Mouse (Mus musculus) left cerebral cortex, postnatal 10 days (tissue): ENCODE data around the gene Srp9. TPM values are rescaled to one million over a fixed set of nuclear protein-coding genes. Genes with fewer than 3 reads are reported as not detected.

Experiments
- DNase-seq, 2 experiments: peaks; one replicate each; pipeline ENCODE4 v3.0.0; 2021 to 2022; ENCODE audit warnings: low spot score in 2 of 2, mixed read lengths in 1 of 2; ENCODE audit errors: extremely low spot score in 1 of 2
- intact Hi-C: fragments of 180-260 bp; cut with DNase I; formaldehyde crosslinking; loops from one replicate; pipeline ENCODE4 v1.15.1; 2025
- total RNA-seq, 2 experiments: library from RNA; stranded (reverse); gene quantifications; 2 replicates each; pipeline ENCODE4 v1.2.3; 2021

Gene Srp9
- 10 to 100 TPM; 50.3 to 52.8 TPM for total RNA-seq

DNA sequence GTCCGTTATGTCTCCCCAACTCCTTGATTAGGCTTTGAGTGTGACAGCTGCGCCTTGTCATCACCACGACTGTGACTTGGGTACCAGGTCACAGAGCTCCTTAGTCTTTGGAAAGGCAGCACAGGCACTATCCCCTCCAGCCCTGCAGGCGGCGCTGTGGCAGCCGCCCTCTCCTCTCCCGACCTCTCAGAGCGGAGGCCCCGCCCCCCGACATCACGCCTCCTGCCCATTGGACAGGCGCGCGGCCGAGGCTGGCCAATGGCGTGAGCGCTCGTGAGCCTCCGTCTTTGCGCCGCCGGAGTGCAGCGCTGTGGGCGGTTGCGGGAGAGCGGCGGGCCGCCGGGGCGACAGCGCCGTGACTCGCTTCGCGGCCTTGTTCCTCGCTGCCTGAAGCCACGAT lies at the start of gene Srp9:
Srp9 (plus strand) TSS at position 232 of the 400 bp plus-strand sequence.
- intact Hi-C loops, result loop anchor here (10.0 kb wide), 1 partner anchor 410 kb away; no protein-coding TSS in a partner anchor
- peak; percentile 96 to 99 for DNase-seq

DNA sequence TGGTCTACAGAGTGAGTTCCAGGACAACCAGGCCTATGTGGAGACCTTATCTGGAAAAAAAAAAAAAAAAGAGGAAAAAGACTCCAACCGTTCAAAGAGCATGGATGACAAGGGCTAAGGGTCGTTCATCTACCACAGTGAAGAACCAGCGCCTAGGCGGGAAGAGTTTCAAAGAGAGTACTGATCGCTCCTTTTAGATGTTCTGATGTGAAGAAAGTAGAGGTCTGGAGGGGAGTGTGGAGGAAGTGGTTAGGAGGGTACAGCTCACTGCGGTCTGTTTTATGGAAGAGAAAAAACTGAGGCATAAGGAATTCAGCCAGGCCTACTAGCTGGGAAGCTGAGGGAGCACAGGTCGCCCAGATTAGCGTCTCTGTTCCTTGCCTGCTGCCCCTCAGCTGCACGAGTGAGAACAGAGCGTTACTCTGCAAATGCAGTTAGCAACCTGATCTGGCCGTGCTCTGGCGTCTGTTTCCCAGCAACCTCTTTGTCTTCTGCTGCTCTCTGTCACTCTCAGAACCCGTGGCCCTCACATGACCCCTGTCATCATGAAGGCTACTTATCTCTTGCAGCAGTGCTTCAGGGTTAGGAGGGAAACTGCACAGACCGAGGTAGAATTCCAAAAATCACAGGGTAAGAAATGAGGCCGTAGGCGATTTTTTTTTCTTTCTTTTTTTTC lies 42.7 kb upstream of the Srp9 start:
- intact Hi-C loops, result no loop called here

DNA sequence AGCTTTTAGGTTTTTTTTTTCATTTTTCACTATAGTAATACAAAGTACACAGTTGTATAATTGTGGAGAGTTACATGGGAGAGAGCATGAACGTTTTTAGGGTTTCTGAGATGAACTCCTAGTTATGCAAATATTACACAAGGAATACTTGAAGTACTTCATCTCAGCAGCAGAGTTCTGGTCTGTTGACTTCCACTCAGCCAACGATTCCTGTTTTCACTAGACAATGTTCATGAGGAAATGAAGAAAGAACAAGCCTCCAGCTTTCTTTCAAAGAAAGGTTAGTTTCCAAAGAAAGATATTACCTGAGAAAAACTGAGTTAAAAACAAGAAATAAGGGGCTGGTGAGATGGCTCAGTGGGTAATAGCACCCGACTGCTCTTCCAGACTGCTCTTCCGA lies 41.1 kb upstream of the Srp9 start:
- no peak for DNase-seq
- intact Hi-C loops, result no loop called here

More for the DNA sequence above, 42.7 kb upstream of the Srp9 start:
- no peak for DNase-seq

DNA sequence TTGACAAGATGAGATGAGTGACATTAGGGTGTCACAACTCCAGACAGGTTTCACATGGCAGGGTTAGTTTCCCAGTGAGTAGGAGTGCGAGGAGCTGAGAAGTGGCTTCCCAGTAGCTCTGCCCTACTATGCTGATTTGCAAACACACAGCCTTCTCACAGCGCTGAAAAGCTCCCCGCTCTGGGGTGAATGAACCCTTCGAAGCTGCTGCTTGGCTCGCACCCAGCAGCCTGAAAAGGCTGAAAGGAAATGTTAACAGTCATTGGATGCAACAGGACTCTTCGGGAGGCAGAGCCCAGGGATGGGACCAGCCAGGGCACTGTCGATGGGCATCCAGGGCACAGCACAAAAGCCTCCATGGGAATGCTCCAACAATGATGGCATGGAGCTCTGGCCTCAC lies 37.8 kb upstream of the Srp9 start:
- intact Hi-C loops, result no loop called here
- DNase-seq, result peak; percentile 67 to 68

DNA sequence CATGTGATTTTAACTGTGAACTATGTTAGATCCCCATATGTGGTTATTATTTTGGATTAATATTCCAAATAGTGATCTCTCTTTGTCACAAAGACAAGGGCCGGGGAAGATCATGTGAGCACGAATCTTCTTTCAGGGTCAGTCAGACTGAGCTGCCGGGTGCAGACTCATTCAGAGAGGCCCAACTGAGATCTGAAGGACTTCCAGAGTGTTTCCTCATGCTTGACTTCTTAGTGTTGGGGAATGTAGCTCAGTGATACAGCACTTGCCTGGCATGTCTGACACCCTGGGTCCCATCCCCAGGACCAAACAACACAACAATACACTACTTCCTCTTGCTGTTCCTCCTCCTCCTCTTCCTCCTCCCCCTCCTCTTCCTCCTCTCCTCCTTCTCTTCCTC lies 37.2 kb upstream of the Srp9 start:
- intact Hi-C loops, result no loop called here
- no peak for DNase-seq

DNA sequence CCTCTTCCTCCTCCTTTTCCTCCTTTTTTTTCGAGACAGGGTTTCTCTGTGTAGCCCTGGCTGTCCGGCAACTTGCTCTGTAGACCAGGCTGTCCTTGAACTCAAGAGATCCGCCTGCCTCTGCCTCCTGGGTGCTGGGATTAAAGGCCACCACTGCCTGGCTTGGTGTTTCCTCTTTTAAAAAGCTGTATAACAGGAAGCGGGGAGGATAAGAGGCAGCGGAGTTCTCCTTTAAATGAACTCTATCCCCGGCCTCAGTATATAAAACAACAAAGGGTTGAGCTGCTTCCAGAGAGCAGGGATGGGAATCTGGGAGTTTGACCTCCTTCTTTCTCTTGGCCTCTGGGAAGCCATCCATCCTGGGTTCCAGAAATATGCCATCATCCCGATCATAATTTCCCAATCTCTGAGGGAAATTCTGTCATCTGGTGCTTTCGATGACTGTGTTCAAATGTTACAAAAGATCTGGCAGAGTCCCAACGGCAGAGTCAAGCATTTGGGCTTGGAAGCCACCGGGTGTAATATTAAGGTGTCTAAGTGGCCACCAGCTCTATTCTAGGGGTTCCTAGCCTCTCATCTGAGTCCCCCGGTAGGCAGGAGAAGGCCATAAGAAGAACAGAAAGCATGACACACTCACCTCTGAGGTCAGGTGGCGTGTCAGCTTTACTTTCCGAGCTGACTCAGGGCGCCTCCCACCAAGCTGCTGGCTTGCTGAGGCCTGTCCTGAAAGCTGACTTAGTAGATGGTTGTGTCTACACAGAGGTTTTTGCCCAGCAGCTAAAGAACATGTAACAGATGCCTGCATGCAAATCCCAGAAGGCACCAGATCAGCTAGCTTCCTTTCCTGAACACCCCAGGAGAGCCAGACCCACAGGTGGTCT lies 36.5 kb upstream of the Srp9 start:
- intact Hi-C loops, result no loop called here
- no peak for DNase-seq

DNA sequence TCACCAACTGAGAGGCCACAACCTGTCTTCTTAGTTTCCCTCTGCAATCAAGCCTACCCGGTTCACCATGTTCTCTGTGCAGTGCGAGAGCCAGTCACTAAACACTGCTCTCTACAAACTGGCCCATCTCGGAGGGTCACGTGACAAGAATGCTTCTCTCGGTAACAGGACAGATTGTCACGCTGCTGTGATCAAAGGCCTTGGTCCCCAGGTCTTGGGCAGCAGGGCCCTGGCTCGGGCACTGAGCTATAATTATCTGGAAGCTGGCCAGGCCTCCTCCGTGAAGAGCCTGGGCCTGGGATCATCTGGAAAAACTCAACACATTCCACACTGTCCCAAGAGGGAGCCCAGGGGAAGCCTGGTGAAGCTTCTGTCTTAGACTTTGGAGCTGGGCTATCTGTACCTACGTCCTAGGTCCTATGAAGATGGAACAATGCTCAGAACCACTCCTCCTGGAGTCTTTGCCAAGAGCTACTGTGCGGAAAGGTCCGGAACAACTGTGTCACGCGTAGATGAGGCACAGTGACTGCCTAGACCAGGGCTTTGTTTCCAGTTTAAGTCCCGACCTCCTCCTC lies 35.6 kb upstream of the Srp9 start:
- intact Hi-C loops, result no loop called here
- peak; percentile 45 to 47 for DNase-seq

DNA sequence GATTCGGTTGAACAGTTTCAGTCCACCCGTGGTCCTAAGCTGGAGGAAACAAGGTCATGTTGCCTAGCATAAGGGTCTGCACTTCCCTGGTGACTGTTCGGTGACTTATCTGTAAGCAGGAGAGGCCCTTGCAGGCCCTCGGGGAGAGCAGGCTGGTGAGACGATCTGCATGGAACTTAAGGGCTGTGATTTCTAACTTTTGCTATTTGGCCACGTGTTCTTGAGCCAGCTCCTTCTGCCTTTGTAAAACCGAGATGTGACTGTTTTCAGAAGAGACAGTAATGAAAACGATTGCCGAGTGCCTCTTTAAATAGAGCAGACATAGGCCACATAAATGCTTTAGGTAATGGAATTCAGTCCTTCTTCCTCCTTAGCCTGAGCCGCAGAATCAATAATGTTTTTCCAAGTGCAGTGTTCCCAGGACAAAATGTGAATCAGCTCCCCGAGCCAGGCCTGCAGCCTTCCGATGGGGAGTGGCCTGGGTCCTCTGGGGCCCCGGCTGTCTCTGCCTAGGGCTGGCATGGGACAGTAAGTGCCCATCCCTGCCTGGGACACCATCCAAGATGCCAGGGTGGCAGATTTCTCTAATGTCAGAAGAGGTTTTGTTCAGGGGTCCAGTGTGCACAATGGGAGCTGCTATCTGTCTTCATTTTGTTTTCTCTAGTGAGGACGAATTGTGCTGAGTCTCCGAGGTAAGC lies 34.8 kb upstream of the Srp9 start:
- intact Hi-C loops, result loop anchor here (5.0 kb wide), 1 partner anchor 67 kb away; no protein-coding TSS in a partner anchor
- DNase-seq, result no peak

DNA sequence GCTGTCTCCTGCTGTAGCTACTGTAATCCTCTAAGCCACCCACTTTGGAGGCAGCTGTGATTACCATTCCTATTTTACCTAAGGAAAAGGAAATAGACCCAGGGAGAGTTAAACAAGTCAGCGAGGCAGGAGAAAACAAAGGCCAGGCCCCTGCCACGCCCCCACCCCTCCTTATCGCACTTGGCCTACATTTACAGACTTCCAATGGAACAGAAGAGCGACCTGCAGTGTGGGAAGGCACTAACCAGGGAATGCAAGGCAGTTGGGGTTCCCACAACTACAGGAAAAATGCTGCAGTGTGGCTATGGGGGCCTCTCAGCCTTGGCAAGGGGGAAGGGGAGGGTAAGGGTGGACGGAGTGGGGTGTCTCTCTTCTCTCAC lies 34.2 kb upstream of the Srp9 start:
- intact Hi-C loops, result loop anchor here (5.0 kb wide), 1 partner anchor 68 kb away; no protein-coding TSS in a partner anchor
- no peak for DNase-seq

DNA sequence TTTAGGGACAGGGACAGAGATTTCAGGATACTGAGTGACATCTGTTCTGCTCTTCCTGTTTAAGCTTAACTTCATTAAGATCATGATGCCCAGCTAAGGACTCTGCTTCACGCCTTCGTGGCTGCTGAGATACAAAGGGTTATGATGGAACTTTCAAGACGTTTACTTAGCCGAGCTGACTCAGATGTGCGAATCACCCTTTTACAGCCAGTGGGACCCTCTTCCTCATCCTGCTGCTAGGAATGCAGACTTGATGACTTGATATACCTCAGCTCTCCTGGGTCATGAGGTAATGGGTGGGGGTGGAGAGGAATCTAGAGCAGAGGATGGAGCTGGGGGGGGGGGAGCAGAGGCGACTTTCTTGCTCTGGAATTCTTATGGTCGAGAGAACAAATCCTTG lies 33.3 kb upstream of the Srp9 start:
- intact Hi-C loops, result loop anchor here (5.0 kb wide), 1 partner anchor 69 kb away; no protein-coding TSS in a partner anchor
- no peak for DNase-seq

DNA sequence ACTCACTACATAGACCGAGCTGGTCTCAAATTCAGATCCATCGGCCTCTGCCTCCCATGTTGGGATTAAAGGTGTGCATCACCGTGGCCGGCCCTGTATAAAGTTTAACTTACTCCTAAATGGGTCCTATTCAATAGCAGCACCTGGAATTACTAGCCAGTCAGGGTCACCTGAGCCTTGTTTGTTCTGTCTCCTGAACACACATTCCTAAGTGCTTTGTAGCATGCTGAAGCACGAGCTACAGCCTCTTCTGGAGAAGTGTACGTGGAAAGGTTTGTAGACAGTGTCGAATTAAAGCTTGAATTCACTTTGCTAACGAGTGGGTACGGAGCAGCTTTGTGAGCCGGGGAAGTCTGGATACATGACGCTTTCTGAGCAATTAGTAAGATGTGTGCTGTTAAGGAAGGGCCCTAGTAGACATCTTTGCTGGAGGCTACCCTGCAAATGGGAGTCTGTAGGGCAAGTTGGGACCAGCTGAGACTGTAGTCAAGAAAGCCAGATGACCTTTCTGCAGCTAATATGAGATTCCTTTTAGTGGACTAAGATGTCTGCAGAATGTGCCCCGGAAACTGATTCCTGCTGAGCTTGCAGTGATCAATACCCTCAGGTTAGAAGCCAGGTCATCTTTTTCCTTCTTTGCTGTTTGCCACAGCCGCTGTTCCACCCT lies 32.7 kb upstream of the Srp9 start:
- intact Hi-C loops, result loop anchor here (5.0 kb wide), 1 partner anchor 70 kb away; no protein-coding TSS in a partner anchor
- DNase-seq, result no peak

DNA sequence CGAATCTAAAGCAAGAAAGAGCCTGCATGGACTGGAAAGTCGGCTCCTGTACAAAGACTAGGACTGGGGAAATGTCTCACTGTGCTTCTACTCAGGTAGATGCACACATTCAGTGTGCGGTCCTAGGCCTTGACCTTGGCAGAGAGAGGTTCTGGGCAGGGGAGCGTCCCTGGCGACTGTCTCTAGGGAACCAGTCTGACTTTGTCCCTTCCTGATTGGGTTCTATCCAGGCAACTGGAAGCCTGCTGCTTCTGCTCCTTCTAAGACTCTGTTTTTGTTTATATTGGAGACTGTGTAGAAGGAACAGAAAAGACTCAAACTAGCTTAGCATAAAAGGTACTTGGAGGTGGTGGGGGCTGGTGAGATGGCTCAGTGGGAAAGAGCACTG lies 32.1 kb upstream of the Srp9 start:
- intact Hi-C loops, result loop anchor here (5.0 kb wide), 1 partner anchor 70 kb away; no protein-coding TSS in a partner anchor
- no peak for DNase-seq

DNA sequence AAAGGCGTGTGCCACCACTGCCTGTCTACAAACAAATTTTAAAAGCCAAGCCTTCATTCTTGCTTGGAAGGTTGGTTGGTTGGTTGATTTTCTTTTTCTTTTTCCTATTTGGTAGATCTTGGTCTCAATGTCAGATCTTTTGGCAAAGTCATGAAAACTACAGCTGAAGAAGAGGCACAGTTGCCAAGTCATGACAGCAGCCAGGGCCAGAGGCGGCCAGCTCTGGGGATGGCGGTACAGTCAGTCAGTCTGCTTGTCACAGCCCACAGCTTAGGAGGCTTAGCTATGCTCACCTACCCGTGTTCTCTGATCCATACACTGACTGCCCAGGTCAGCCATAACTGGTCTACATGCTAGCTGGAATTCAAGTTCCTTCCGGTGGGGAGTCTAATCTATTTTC lies 31.1 kb upstream of the Srp9 start:
- no peak for DNase-seq
- intact Hi-C loops, result loop anchor here (5.0 kb wide), 1 partner anchor 71 kb away; no protein-coding TSS in a partner anchor

DNA sequence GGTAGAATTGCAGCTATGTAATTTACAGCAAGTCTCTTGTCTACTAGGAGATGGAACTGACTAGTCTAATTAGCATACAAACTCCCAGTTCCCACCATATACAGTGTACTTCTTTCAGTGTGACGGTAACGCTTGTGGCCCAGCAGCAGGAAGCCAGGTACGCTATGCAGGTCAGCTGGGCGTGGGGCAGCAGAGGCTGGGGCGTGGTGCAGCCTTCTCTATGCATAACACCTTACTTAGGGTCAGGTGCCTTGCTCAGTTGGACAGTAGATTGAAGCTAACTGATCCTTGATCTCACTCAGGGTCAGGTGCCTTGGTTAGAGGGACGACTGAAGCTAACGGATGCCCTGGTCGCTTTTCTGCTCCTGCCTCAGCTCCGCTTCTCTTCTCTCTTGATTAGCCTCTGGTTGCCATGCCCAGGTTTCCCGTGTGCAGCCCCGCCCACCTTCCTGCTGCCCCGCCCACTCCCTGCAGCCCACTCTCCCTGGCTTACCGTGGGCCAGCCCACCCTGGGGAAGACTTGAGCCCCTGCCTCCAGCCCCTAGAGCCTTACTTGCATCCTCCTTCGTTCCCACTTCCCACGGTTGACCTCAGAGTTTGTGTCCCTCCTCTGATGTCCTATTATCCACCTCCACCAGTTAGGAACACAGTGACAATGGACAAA lies 29.9 kb upstream of the Srp9 start:
- no peak for DNase-seq
- intact Hi-C loops, result loop anchor here (5.0 kb wide), 1 partner anchor 72 kb away; no protein-coding TSS in a partner anchor

DNA sequence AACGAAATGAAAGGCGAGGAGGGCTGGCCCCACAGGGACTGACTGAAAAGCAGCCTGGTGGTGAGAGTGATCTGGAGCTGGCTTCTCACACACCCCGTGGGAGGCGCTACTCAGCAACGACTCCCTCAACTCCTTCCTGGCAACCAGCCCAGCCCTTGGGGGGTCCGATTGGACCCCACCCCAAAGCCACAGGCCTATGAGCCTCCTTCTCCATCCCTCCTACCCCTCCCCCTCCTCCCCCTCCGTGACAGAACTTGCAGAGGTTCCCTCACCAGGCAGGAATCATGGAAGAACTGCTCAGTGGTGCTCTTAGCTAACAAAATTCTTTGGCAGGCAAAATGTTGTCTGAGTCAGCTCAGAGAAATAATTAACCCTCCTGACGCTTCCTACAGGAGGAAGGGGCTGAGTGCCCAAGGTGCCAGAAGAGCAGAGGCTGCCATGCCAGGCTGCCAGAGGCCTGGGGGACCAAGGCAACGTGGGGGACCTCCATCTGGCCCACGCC lies 29.2 kb upstream of the Srp9 start:
- DNase-seq, result peak in 1 of 2 experiments; percentile 80
- intact Hi-C loops, result no loop called here

DNA sequence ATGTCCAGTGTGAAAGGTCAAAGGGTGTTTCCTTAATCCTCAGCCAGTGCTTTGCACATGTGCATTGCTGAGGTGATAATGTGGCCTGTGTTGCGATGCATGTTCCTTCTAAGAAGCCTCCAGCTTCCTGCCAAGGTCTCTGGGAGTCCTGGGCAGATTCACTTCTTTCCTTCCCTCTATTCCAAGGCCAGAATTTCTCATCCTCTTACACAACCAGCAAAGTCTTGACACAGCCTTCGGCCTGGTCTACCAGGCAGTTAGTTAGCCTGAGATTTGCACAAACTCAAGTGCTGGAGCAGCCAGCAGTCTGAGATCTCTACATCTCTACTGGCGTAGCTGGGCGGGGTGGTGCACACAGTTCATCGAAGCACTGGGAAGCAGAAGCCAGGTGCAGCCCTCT lies 27.8 kb upstream of the Srp9 start:
- no peak for DNase-seq
- intact Hi-C loops, result no loop called here

DNA sequence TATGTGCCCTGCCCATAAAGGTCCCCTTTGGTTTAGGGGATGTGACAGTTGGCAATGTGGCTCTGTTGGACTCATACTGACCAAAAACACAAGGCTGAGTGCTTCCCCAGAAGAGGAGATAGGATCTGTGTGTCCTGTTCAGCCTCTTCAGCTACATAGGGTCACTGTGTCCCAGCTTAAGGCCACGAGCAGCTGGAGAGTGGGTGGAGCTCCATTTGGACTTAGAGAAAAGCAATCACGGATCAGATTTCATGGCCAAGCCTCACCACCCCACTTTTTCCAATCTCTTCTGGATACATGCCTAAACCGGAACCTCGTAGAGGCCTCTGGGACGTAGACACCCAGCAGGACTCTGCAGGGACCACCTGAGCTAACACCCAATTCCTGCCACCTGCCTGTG lies 25.5 kb upstream of the Srp9 start:
- intact Hi-C loops, result no loop called here

DNA sequence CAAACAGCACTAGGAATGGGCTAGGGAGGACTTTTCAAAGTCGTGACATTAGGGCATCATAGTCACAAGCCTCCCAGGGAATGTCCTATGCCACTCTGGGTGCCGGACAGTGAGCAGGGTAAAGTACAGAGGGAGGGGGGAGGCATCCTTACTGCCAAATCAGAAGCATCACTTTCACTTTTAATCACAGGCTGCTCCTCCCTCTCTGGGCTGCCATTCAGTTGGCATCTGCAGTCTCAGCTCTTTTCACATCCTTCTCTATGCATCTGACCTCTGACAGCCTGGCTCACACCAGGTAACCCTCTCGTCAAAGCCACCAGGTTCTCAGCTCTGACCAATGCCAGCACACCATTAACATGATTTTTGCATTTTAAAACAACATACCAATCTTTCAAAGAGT lies 24.1 kb upstream of the Srp9 start:
- DNase-seq, result no peak
- intact Hi-C loops, result no loop called here

More for the DNA sequence above, 25.5 kb upstream of the Srp9 start:
- no peak for DNase-seq
